Mouse (Mus musculus) cortical plate, adult 2 months (tissue): ENCODE results near the gene Top3b.

Source experiments
- CTCF ChIP-seq: fragments of 200-500 bp; IDR thresholded peaks from 2 replicates; pipeline ENCODE4 v1.5.1; 2011; ENCODE audit warnings: mild to moderate bottlenecking, control low read depth, low read length; ENCODE audit not compliant: insufficient read depth; ENCODE audit errors: extremely low read depth
- POLR2A ChIP-seq: fragments of 200-500 bp; IDR thresholded peaks from 2 replicates; pipeline ENCODE4 v1.6.1; 2011; ENCODE audit warnings: mild to moderate bottlenecking, low read length, control low read depth; ENCODE audit not compliant: insufficient read depth; ENCODE audit errors: extremely low read depth

- no peak for TF ChIP-seq CTCF
- TF ChIP-seq POLR2A, result no peak
Measured at GRCm38 (mm10) chr16:16865696-16866561, 4.6 kb upstream of the Top3b start.
